Mouse (Mus musculus) testis, adult 2 months (tissue): Measurements from ENCODE around the gene Tmem88. TPM values are rescaled to one million over a fixed set of nuclear protein-coding genes. Genes with fewer than 3 reads are reported as not detected.
A peak's percentile ranks its signal among the peaks of the same experiment; 100 is the strongest.

Experiments used
- H3K27ac ChIP-seq: fragments of 200-500 bp; 2 replicates; pipeline ENCODE4 v1.5.1; 2012; ENCODE audit warnings: low read depth, low read length; ENCODE audit not compliant: control insufficient read depth, insufficient read depth
- H3K27me3 ChIP-seq: fragments of 200-500 bp; 2 replicates; pipeline ENCODE4 v1.6.1; 2012; ENCODE audit warnings: mild to moderate bottlenecking, low read length, moderate library complexity; ENCODE audit not compliant: control insufficient read depth, insufficient read depth
- H3K36me3 ChIP-seq: fragments of 200-500 bp; 2 replicates; pipeline ENCODE4 v1.6.1; 2012; ENCODE audit warnings: mild to moderate bottlenecking, low read length; ENCODE audit not compliant: control insufficient read depth, insufficient read depth
- H3K4me1 ChIP-seq: fragments of 200-500 bp; 2 replicates; pipeline ENCODE4 v1.6.1; 2012; ENCODE audit warnings: low read length; ENCODE audit not compliant: control insufficient read depth, insufficient read depth
- H3K4me3 ChIP-seq: fragments of 200-500 bp; 2 replicates; pipeline ENCODE4 v1.5.1; 2012; ENCODE audit warnings: low read depth, mild to moderate bottlenecking, low read length, moderate library complexity, mixed read lengths; ENCODE audit not compliant: control insufficient read depth
- CTCF ChIP-seq: fragments of 200-500 bp; IDR thresholded peaks from 2 replicates; pipeline ENCODE4 v1.5.1; 2012; ENCODE audit warnings: low read depth, mild to moderate bottlenecking, inconsistent platforms, low read length, moderate library complexity; ENCODE audit not compliant: control insufficient read depth, insufficient read depth, insufficient replicate concordance
- POLR2A ChIP-seq: fragments of 200-500 bp; IDR thresholded peaks from 2 replicates; pipeline ENCODE4 v1.6.1; 2012; ENCODE audit warnings: low read depth, mild to moderate bottlenecking, inconsistent platforms, low read length, moderate library complexity; ENCODE audit not compliant: control insufficient read depth
- polyA plus RNA-seq: library from polyadenylated mRNA; depleted of rRNA; stranded (reverse); fragments of >200 nt; gene quantifications from 2 replicates; pipeline ENCODE4 v1.2.3, GENCODE M21; 2012

Tmem88 gene
- polyA plus RNA-seq, 1 experiment, result 2.0 TPM

- Histone ChIP-seq H3K36me3 (no peaks in the 10 kb centered on the region), H3K27ac (no peak overlapping the region)
Observed at GRCm38 (mm10) chr11:69406867-69407723, 9.1 kb upstream of the Tmem88 start.

GRCm38 (mm10) chr11:69406282-69406681 lies 8.2 kb upstream of the Tmem88 start:
- Histone ChIP-seq H3K4me3 (no peak overlapping the region), H3K36me3 (no peaks in the 10 kb centered on the region), H3K27ac (no peak overlapping the region), H3K27me3 (no peaks in the 10 kb centered on the region), H3K4me1 (peaks cover 21% of the 10 kb centered on the region)
- TF ChIP-seq CTCF (no peak), POLR2A (no peak)

More at GRCm38 (mm10) chr11:69406867-69407723, 9.1 kb upstream of the Tmem88 start:
- Histone ChIP-seq H3K4me1 (peaks cover 26% of the 10 kb centered on the region), H3K4me3 (no peak overlapping the region), H3K27me3 (no peaks in the 10 kb centered on the region)
- TF ChIP-seq POLR2A, result no peak

- TF ChIP-seq POLR2A, result no peak
- no peak for TF ChIP-seq CTCF
- Histone ChIP-seq H3K27ac (no peak overlapping the region), H3K4me3 (no peak overlapping the region), H3K4me1 (peaks cover 21% of the 10 kb centered on the region), H3K27me3 (no peaks in the 10 kb centered on the region), H3K36me3 (no peaks in the 10 kb centered on the region; the same call in 1 of the 2 replicates)
Observed at GRCm38 (mm10) chr11:69405397-69406200, 7.6 kb upstream of the Tmem88 start.

- H3K4me3 ChIP-seq, result no peak overlapping the region
- TF ChIP-seq CTCF, result no peak
Observed at GRCm38 (mm10) chr11:69404595-69405396, 6.8 kb upstream of the Tmem88 start.

GRCm38 (mm10) chr11:69403691-69404594 lies 5.9 kb upstream of the Tmem88 start:
- peaks cover 27% of the 10 kb centered on the region for H3K4me1 ChIP-seq
- no peak overlapping the region; the same call in 1 of the 2 replicates for H3K4me3 ChIP-seq
- no peaks in the 10 kb centered on the region for H3K27me3 ChIP-seq
- TF ChIP-seq CTCF, result no peak
- TF ChIP-seq POLR2A, result no peak
- H3K27ac ChIP-seq, result no peak overlapping the region
- H3K36me3 ChIP-seq, result no peaks in the 10 kb centered on the region; the same call in 1 of the 2 replicates

More at GRCm38 (mm10) chr11:69404595-69405396, 6.8 kb upstream of the Tmem88 start:
- Histone ChIP-seq H3K36me3 (no peaks in the 10 kb centered on the region; the same call in 1 of the 2 replicates), H3K27me3 (no peaks in the 10 kb centered on the region), H3K4me1 (peaks cover 27% of the 10 kb centered on the region), H3K27ac (no peak overlapping the region)

GRCm38 (mm10) chr11:69401987-69402386 lies 4.0 kb upstream of the Tmem88 start:
- H3K4me3 ChIP-seq, result peak overlapping the region; percentile 87
- no peaks in the 10 kb centered on the region for H3K27me3 ChIP-seq

More at GRCm38 (mm10) chr11:69401987-69402386, 4.0 kb upstream of the Tmem88 start:
- TF ChIP-seq POLR2A, result no peak
- TF ChIP-seq CTCF, result no peak
- Histone ChIP-seq H3K36me3 (no peaks in the 10 kb centered on the region; the same call in 1 of the 2 replicates), H3K27ac (no peak overlapping the region), H3K4me1 (peaks cover 29% of the 10 kb centered on the region)
